Mouse (Mus musculus) small intestine, adult 2 months (tissue): ENCODE measurements around the gene Sash3.

Source experiments
- CTCF ChIP-seq: fragments of 200-500 bp; IDR thresholded peaks from 2 replicates; pipeline ENCODE4 v1.5.1; 2012; ENCODE audit warnings: low read depth, mild to moderate bottlenecking, control low read depth, inconsistent platforms, low read length, moderate library complexity, mixed read lengths; ENCODE audit not compliant: insufficient replicate concordance, insufficient read length; ENCODE audit errors: extremely low read depth
- POLR2A ChIP-seq: fragments of 200-500 bp; IDR thresholded peaks from 2 replicates; pipeline ENCODE4 v1.6.1; 2012; ENCODE audit warnings: low read depth, mild to moderate bottlenecking, control low read depth, inconsistent platforms, low read length, moderate library complexity

DNA sequence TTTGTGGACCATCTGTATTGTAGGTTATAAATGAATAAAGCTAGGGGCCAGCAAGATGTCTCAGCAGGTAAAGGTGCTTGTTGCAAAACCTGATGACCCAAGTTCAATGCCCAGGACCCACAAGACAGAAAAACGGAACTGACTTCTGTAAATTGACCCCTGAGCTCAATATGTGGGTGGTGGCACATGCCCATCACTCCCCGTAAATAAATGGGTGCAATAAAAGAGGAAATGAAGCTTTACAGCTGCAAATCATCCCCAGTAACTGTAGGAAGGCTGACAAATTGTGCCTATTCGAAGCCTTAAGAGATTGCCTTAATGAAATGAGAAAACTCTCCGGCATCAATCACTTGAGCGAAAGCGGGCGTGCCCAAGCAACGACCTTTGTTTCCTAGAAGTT lies 49.7 kb upstream of the Sash3 start:
- TF ChIP-seq POLR2A (no peak), CTCF (no peak)
